Mouse (Mus musculus): ENCODE data around the gene Gm13283. TPM values are rescaled to one million over a fixed set of nuclear protein-coding genes. Genes with fewer than 3 reads are reported as not detected.

The Gm13283 gene
- polyA plus RNA-seq (2017; shearing (Covaris generic)) = not detected

GRCm38 (mm10) chr4:88759610-88760268, at the start of gene Gm13283:
Gene Gm13283 (plus strand): TSS chr4:88760119.

GRCm38 (mm10) chr4:88721791-88722721, 37.9 kb upstream of the Gm13283 start, which contains the start of the genes Gm26566 and Klhl9:
Gene Gm26566 (plus strand): TSS chr4:88721805.
Gene Klhl9 (minus strand): TSS chr4:88722465.

GRCm38 (mm10) chr4:88754818-88755340, 5.0 kb upstream of the Gm13283 start, which contains the start of gene Gm13271:
Gene Gm13271 (plus strand): TSS chr4:88754868.

DNA sequence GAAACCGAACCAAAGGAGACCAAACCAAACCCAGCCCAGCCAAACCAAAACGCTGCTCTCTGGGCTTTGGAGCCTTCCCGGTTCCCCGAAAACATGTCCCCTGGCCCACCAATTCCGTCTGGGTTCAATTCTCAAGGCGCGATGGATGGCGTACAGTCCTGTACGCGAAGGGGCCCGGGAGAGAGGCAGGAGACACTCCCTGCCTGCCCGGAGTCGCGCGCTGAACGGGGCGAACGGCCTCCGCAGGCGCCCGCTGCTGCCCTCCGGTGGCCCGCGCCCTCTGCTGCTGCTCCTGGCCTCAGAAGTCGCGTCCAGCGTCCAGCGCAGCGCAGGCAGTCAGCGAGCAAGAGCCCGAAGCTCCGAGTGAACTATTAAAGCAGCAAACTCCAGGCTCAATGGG, 13.6 kb downstream of the Gm13283 start, which contains the start of gene Gm13290:
Gm13290 (plus strand) TSS at position 301 of the 400 bp plus-strand sequence.

DNA sequence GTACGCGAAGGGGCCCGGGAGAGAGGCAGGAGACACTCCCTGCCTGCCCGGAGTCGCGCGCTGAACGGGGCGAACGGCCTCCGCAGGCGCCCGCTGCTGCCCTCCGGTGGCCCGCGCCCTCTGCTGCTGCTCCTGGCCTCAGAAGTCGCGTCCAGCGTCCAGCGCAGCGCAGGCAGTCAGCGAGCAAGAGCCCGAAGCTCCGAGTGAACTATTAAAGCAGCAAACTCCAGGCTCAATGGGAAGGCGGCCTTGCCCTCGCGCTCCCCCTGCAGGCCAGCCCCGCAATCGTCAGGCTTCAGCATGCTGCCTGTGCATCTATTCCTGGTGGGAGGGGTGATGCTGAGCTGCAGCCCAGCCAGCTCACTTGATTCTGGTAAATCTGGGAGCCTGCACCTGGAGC, 16.7 kb downstream of the Gm13283 start, which contains the start of gene Gm13289:
Gm13289 (plus strand) TSS at position 301 of the 400 bp plus-strand sequence.

GRCm38 (mm10) chr4:88779550-88779949, 19.6 kb downstream of the Gm13283 start, which contains the start of gene Gm13272:
Gene Gm13272 (plus strand): TSS chr4:88779850.

DNA sequence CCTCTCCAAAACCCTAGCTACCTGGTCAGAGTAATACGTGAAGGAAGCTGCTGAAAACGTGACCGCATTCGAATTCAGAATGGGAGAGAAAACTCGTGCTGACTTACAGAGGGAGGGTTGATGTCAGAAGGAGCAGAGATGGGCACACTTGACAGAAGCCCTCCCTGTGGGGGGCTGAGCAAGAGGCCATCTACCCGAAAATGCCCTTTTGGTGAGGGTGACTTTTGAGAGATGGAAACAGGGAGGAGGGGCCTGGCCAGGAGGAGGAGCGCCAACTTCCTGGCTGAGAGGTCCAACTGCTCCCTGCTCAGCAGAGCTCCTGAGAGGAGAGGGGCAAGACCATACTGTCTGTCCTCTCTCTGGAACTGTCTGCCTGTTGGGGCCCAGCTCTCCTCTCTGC, 21.9 kb downstream of the Gm13283 start, which contains the start of gene Ifnz:
Ifnz (plus strand) TSS at position 301 of the 400 bp plus-strand sequence.

DNA sequence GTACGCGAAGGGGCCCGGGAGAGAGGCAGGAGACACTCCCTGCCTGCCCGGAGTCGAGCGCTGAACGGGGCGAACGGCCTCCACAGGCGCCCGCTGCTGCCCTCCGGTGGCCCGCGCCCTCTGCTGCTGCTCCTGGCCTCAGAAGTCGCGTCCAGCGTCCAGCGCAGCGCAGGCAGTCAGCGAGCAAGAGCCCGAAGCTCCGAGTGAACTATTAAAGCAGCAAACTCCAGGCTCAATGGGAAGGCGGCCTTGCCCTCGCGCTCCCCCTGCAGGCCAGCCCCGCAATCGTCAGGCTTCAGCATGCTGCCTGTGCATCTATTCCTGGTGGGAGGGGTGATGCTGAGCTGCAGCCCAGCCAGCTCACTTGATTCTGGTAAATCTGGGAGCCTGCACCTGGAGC, 25.5 kb downstream of the Gm13283 start, which contains the start of gene Gm13276:
Gm13276 (plus strand) TSS at position 301 of the 400 bp plus-strand sequence.

DNA sequence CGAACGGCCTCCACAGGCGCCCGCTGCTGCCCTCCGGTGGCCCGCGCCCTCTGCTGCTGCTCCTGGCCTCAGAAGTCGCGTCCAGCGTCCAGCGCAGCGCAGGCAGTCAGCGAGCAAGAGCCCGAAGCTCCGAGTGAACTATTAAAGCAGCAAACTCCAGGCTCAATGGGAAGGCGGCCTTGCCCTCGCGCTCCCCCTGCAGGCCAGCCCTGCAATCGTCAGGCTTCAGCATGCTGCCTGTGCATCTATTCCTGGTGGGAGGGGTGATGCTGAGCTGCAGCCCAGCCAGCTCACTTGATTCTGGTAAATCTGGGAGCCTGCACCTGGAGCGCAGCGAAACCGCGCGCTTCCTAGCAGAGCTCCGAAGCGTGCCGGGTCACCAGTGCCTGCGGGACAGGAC, 28.5 kb downstream of the Gm13283 start, which contains the start of gene Gm13277:
Gm13277 (plus strand) TSS at position 231 of the 400 bp plus-strand sequence.

DNA sequence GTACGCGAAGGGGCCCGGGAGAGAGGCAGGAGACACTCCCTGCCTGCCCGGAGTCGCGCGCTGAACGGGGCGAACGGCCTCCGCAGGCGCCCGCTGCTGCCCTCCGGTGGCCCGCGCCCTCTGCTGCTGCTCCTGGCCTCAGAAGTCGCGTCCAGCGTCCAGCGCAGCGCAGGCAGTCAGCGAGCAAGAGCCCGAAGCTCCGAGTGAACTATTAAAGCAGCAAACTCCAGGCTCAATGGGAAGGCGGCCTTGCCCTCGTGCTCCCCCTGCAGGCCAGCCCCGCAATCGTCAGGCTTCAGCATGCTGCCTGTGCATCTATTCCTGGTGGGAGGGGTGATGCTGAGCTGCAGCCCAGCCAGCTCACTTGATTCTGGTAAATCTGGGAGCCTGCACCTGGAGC, 31.3 kb downstream of the Gm13283 start, which contains the start of gene Gm13278:
Gm13278 (plus strand) TSS at position 301 of the 400 bp plus-strand sequence.

GRCm38 (mm10) chr4:88793936-88794675, 34.2 kb downstream of the Gm13283 start, which contains the start of gene Gm13275:
Gene Gm13275 (plus strand): TSS chr4:88794487.

GRCm38 (mm10) chr4:88797097-88797496, 37.2 kb downstream of the Gm13283 start, which contains the start of gene Gm13279:
Gene Gm13279 (plus strand): TSS chr4:88797397.

GRCm38 (mm10) chr4:88799365-88799764, 39.4 kb downstream of the Gm13283 start, which contains the start of gene Gm13285:
Gene Gm13285 (plus strand): TSS chr4:88799665.

GRCm38 (mm10) chr4:88802954-88803353, 43.0 kb downstream of the Gm13283 start, which contains the start of gene Gm13287:
Gene Gm13287 (plus strand): TSS chr4:88803254.

GRCm38 (mm10) chr4:88805231-88805630, 45.3 kb downstream of the Gm13283 start, which contains the start of gene Gm13288:
Gene Gm13288 (plus strand): TSS chr4:88805531.

Other genes with a start within 250 kb of the Gm13283 start
- not detected for gene Ifnb1, start 237.3 kb upstream of the Gm13283 start, polyA plus RNA-seq (2017; shearing (Covaris generic))
- not detected for gene Ifna15, start 201.9 kb upstream of the Gm13283 start, polyA plus RNA-seq (2017; shearing (Covaris generic))
- gene Ifna14, start 188.3 kb upstream of the Gm13283 start, polyA plus RNA-seq (2017; shearing (Covaris generic)) = not detected
- not detected for gene Ifna9, start 167.7 kb upstream of the Gm13283 start, polyA plus RNA-seq (2017; shearing (Covaris generic))
- gene Ifna12, start 156.7 kb upstream of the Gm13283 start, polyA plus RNA-seq (2017; shearing (Covaris generic)) = not detected
- gene C87499, start 125.7 kb upstream of the Gm13283 start, polyA plus RNA-seq (2017; shearing (Covaris generic)) = not detected
- gene Ifna13, start 115.7 kb upstream of the Gm13283 start, polyA plus RNA-seq (2017; shearing (Covaris generic)) = not detected
- not detected for gene Ifna16, start 83.2 kb upstream of the Gm13283 start, polyA plus RNA-seq (2017; shearing (Covaris generic))
- gene Ifna2, start 76.2 kb upstream of the Gm13283 start, polyA plus RNA-seq (2017; shearing (Covaris generic)) = not detected
- gene Ifnab, start 68.8 kb upstream of the Gm13283 start, polyA plus RNA-seq (2017; shearing (Covaris generic)) = not detected
- gene Gm26566, start 38.3 kb upstream of the Gm13283 start, polyA plus RNA-seq (2017; shearing (Covaris generic)) = not detected
- gene Klhl9, start 37.7 kb upstream of the Gm13283 start, polyA plus RNA-seq (2017; shearing (Covaris generic)) = 24.6 TPM
- not detected for gene Gm13271, start 5.3 kb upstream of the Gm13283 start, polyA plus RNA-seq (2017; shearing (Covaris generic))
- gene Gm13290, start 13.7 kb downstream of the Gm13283 start, polyA plus RNA-seq (2017; shearing (Covaris generic)) = not detected
- gene Gm13289, start 16.8 kb downstream of the Gm13283 start, polyA plus RNA-seq (2017; shearing (Covaris generic)) = not detected
- gene Gm13272, start 19.7 kb downstream of the Gm13283 start, polyA plus RNA-seq (2017; shearing (Covaris generic)) = not detected
- 0.72 TPM for gene Ifnz, start 22.0 kb downstream of the Gm13283 start, polyA plus RNA-seq (2017; shearing (Covaris generic))
- not detected for gene Gm13276, start 25.6 kb downstream of the Gm13283 start, polyA plus RNA-seq (2017; shearing (Covaris generic))
- gene Gm13277, start 28.5 kb downstream of the Gm13283 start, polyA plus RNA-seq (2017; shearing (Covaris generic)) = not detected
- not detected for gene Gm13278, start 31.4 kb downstream of the Gm13283 start, polyA plus RNA-seq (2017; shearing (Covaris generic))
- not detected for gene Gm13275, start 34.4 kb downstream of the Gm13283 start, polyA plus RNA-seq (2017; shearing (Covaris generic))
- gene Gm13279, start 37.3 kb downstream of the Gm13283 start, polyA plus RNA-seq (2017; shearing (Covaris generic)) = not detected
- gene Gm13285, start 39.5 kb downstream of the Gm13283 start, polyA plus RNA-seq (2017; shearing (Covaris generic)) = 1.2 TPM
- not detected for gene Gm13287, start 43.1 kb downstream of the Gm13283 start, polyA plus RNA-seq (2017; shearing (Covaris generic))
- not detected for gene Gm13288, start 45.4 kb downstream of the Gm13283 start, polyA plus RNA-seq (2017; shearing (Covaris generic))
- not detected for gene Ifna7, start 56.1 kb downstream of the Gm13283 start, polyA plus RNA-seq (2017; shearing (Covaris generic))
- not detected for gene Ifna11, start 59.8 kb downstream of the Gm13283 start, polyA plus RNA-seq (2017; shearing (Covaris generic))
- not detected for gene Ifna6, start 67.3 kb downstream of the Gm13283 start, polyA plus RNA-seq (2017; shearing (Covaris generic))
- not detected for gene Ifna5, start 75.4 kb downstream of the Gm13283 start, polyA plus RNA-seq (2017; shearing (Covaris generic))
- gene Ifna4, start 81.7 kb downstream of the Gm13283 start, polyA plus RNA-seq (2017; shearing (Covaris generic)) = not detected
- gene Ifna1, start 90.0 kb downstream of the Gm13283 start, polyA plus RNA-seq (2017; shearing (Covaris generic)) = not detected
- gene Ifne, start 120.1 kb downstream of the Gm13283 start, polyA plus RNA-seq (2017; shearing (Covaris generic)) = not detected